Mouse (Mus musculus): Measurements from ENCODE around the gene Fam81a.

The Fam81a gene

GRCm38 (mm10) chr9:70108151-70108550, 34.2 kb downstream of the Fam81a start:
- no peak for DNase-seq

- no peak for DNase-seq
Measured at GRCm38 (mm10) chr9:70105573-70105972, 36.8 kb downstream of the Fam81a start.

GRCm38 (mm10) chr9:70103106-70103505, 39.3 kb downstream of the Fam81a start:
- no peak for DNase-seq

- no peak for DNase-seq
Measured at GRCm38 (mm10) chr9:70097542-70097941, 44.8 kb downstream of the Fam81a start.

- DNase-seq: no peak
Measured at GRCm38 (mm10) chr9:70095016-70095415, 47.3 kb downstream of the Fam81a start.

- no peak for DNase-seq
Measured at GRCm38 (mm10) chr9:70090541-70090940, 51.8 kb downstream of the Fam81a start.

GRCm38 (mm10) chr9:70088786-70089096, 53.6 kb downstream of the Fam81a start:
- DNase-seq: no peak

GRCm38 (mm10) chr9:70088041-70088785, 54.1 kb downstream of the Fam81a start:
- peak; percentile 72 for DNase-seq

- DNase-seq: no peak
Measured at GRCm38 (mm10) chr9:70087379-70087778, 55.0 kb downstream of the Fam81a start.

GRCm38 (mm10) chr9:70086091-70086490, 56.3 kb downstream of the Fam81a start:
- no peak for DNase-seq

- peak; percentile 75 for DNase-seq
Measured at GRCm38 (mm10) chr9:70084107-70084506, 58.3 kb downstream of the Fam81a start.

- no peak for DNase-seq
Measured at GRCm38 (mm10) chr9:70082357-70083204, 59.8 kb downstream of the Fam81a start.

- DNase-seq: no peak
Measured at GRCm38 (mm10) chr9:70081767-70082166, 60.6 kb downstream of the Fam81a start.

GRCm38 (mm10) chr9:70080976-70081375, 61.4 kb downstream of the Fam81a start:
- no peak for DNase-seq

- DNase-seq: no peak
Measured at GRCm38 (mm10) chr9:70080027-70080800, 62.1 kb downstream of the Fam81a start.

- DNase-seq: no peak
Measured at GRCm38 (mm10) chr9:70078034-70078433, 64.3 kb downstream of the Fam81a start.

- no peak for DNase-seq
Measured at GRCm38 (mm10) chr9:70077170-70077569, 65.2 kb downstream of the Fam81a start.

GRCm38 (mm10) chr9:70072387-70072786, 70.0 kb downstream of the Fam81a start:
- no peak for DNase-seq

GRCm38 (mm10) chr9:70069961-70070435, 72.4 kb downstream of the Fam81a start:
- no peak for DNase-seq

- no peak for DNase-seq
Measured at GRCm38 (mm10) chr9:70067497-70067896, 74.9 kb downstream of the Fam81a start.

GRCm38 (mm10) chr9:70062012-70062411, 80.3 kb downstream of the Fam81a start:
- no peak for DNase-seq

GRCm38 (mm10) chr9:70053411-70053810, 88.9 kb downstream of the Fam81a start:
- DNase-seq: no peak

GRCm38 (mm10) chr9:70052730-70053129, 89.6 kb downstream of the Fam81a start:
- no peak for DNase-seq
